Mouse (Mus musculus) left cerebral cortex, adult 2 months (tissue): Measurements from ENCODE around the gene Pcyox1. TPM values are rescaled to one million over a fixed set of nuclear protein-coding genes. Genes with fewer than 3 reads are reported as not detected.
A peak's percentile ranks its signal among the peaks of the same experiment; 100 is the strongest.
"Not testable (repeated sequence)": the region's sequence is repeated elsewhere in the genome, so short reads cannot be mapped to it uniquely, and the experiment has no call there.

Experiments used
- DNase-seq, 2 experiments: peaks; one replicate each; pipeline ENCODE4 v3.0.0; 2021 to 2022; ENCODE audit warnings: low spot score in 2 of 2, mixed read lengths in 1 of 2; ENCODE audit errors: extremely low spot score in 1 of 2
- H3K27ac ChIP-seq: fragments of 200-600 bp; 2 replicates; pipeline ENCODE4 v1.8.1; 2022
- H3K4me3 ChIP-seq: fragments of 200-600 bp; 2 replicates; pipeline ENCODE4 v1.8.1; 2022
- CTCF ChIP-seq: fragments of 200-600 bp; IDR thresholded peaks from 2 replicates; pipeline ENCODE4 v1.8.1; 2022; ENCODE audit warnings: antibody characterized with exemption, mild to moderate bottlenecking, moderate library complexity
- intact Hi-C: fragments of 180-260 bp; cut with DNase I; formaldehyde crosslinking; loops from one replicate; pipeline ENCODE4 v1.15.1; 2025
- total RNA-seq, 2 experiments: library from RNA; stranded (reverse); gene quantifications; 2 replicates each; pipeline ENCODE4 v1.2.3; 2021

Gene Pcyox1
- total RNA-seq, 2 experiments from 2014 or later = 105 to 115 TPM

GRCm38 (mm10) chr6:86395969-86396368 is 985 bp downstream of the Pcyox1 start:
- DNase-seq = no peak
- intact Hi-C loops = loop anchor here (2.0 kb wide), 2 partner anchors 25 to 267 kb away; partner anchors contain the start of gene Snrpg
- Histone ChIP-seq H3K27ac (peak overlapping the region; percentile 96), H3K4me3 (peak overlapping the region; percentile 95)
- no peak for TF ChIP-seq CTCF

- H3K4me3 ChIP-seq = no peak overlapping the region; the same call in 1 of the 2 replicates
- intact Hi-C loops = no loop called here
- no peak for TF ChIP-seq CTCF
- DNase-seq = no peak
- no peak overlapping the region for H3K27ac ChIP-seq
These were observed 1.9 kb downstream of the Pcyox1 start for GRCm38 (mm10) chr6:86395021-86395420.

- no peak for TF ChIP-seq CTCF
- no peak for DNase-seq
- no peak overlapping the region for H3K4me3 ChIP-seq
- intact Hi-C loops = no loop called here
- H3K27ac ChIP-seq = no peak overlapping the region
These were observed 2.8 kb downstream of the Pcyox1 start for GRCm38 (mm10) chr6:86394078-86394720.

- intact Hi-C loops = no loop called here
- Histone ChIP-seq H3K27ac (no peak overlapping the region), H3K4me3 (no peak overlapping the region)
- no peak for DNase-seq
- peak; percentile 9; the same call in 1 of the 2 replicates for TF ChIP-seq CTCF
These were observed 3.8 kb downstream of the Pcyox1 start for GRCm38 (mm10) chr6:86393187-86393586.

- TF ChIP-seq CTCF = peak; percentile 38
- intact Hi-C loops = no loop called here
- no peak overlapping the region for H3K4me3 ChIP-seq
- no peak overlapping the region for H3K27ac ChIP-seq
- DNase-seq = no peak
These were observed 5.6 kb downstream of the Pcyox1 start for GRCm38 (mm10) chr6:86391326-86391725.

GRCm38 (mm10) chr6:86388461-86388860 is 8.5 kb downstream of the Pcyox1 start:
- Histone ChIP-seq H3K4me3 (no peak overlapping the region), H3K27ac (no peak overlapping the region)
- intact Hi-C loops = no loop called here
- DNase-seq = no peak
- TF ChIP-seq CTCF = no peak

GRCm38 (mm10) chr6:86387313-86387712 is 9.6 kb downstream of the Pcyox1 start:
- no peak for DNase-seq
- no peak overlapping the region for H3K4me3 ChIP-seq
- no peak for TF ChIP-seq CTCF
- intact Hi-C loops = no loop called here
- no peak overlapping the region for H3K27ac ChIP-seq

- DNase-seq = no peak
- intact Hi-C loops = no loop called here
- Histone ChIP-seq H3K4me3 (no peak overlapping the region), H3K27ac (no peak overlapping the region)
- no peak for TF ChIP-seq CTCF
These were observed 11.4 kb downstream of the Pcyox1 start for GRCm38 (mm10) chr6:86385362-86386104.

GRCm38 (mm10) chr6:86384692-86385091 is 12.3 kb downstream of the Pcyox1 start:
- Histone ChIP-seq H3K4me3 (no peak overlapping the region), H3K27ac (no peak overlapping the region)
- no peak for TF ChIP-seq CTCF
- intact Hi-C loops = no loop called here
- DNase-seq = no peak

GRCm38 (mm10) chr6:86383370-86383769 is 13.6 kb downstream of the Pcyox1 start:
- no peak for TF ChIP-seq CTCF
- no peak for DNase-seq
- H3K27ac ChIP-seq = no peak overlapping the region
- no peak overlapping the region for H3K4me3 ChIP-seq
- intact Hi-C loops = no loop called here

- no peak for DNase-seq
- intact Hi-C loops = no loop called here
- Histone ChIP-seq H3K27ac (no peak overlapping the region), H3K4me3 (no peak overlapping the region)
- no peak for TF ChIP-seq CTCF
These were observed 14.4 kb downstream of the Pcyox1 start for GRCm38 (mm10) chr6:86382551-86382950.

GRCm38 (mm10) chr6:86380112-86380511 is 16.8 kb downstream of the Pcyox1 start:
- intact Hi-C loops, H3K27ac ChIP-seq: not testable (repeated sequence)

More at GRCm38 (mm10) chr6:86380112-86380511, 16.8 kb downstream of the Pcyox1 start:
- DNase-seq, H3K4me3 ChIP-seq: not testable (repeated sequence)
